Mouse (Mus musculus) embryonic fibroblast, embryonic 13.5 days (primary cell): ENCODE data around the gene Dlg2. TPM values are rescaled to one million over a fixed set of nuclear protein-coding genes. Genes with fewer than 3 reads are reported as not detected.

ENCODE experiments used
- H3K27ac ChIP-seq: 2 replicates; pipeline ENCODE4 v1.5.1; 2012; ENCODE audit warnings: low read length, control low read depth, inconsistent platforms; ENCODE audit not compliant: insufficient read depth
- H3K4me1 ChIP-seq: 2 replicates; pipeline ENCODE4 v1.6.1; 2011; ENCODE audit warnings: low read length; ENCODE audit not compliant: control insufficient read depth, insufficient read depth
- H3K4me3 ChIP-seq: 2 replicates; pipeline ENCODE4 v1.5.1; 2011; ENCODE audit warnings: mild to moderate bottlenecking, control low read depth, low read length; ENCODE audit not compliant: insufficient read depth
- CTCF ChIP-seq: IDR thresholded peaks from 2 replicates; pipeline ENCODE4 v1.5.1; 2011; ENCODE audit warnings: mild to moderate bottlenecking, control low read depth, low read length, moderate library complexity, borderline replicate concordance; ENCODE audit not compliant: insufficient read depth
- POLR2A ChIP-seq: IDR thresholded peaks from 2 replicates; pipeline ENCODE4 v1.6.1; 2011; ENCODE audit warnings: low read depth, mild to moderate bottlenecking, control low read depth, low read length, moderate library complexity
- polyA plus RNA-seq: library from polyadenylated mRNA; stranded (reverse); fragments of >200 nt; gene quantifications from 2 replicates; pipeline ENCODE4 v1.2.4, GENCODE M21; 2011; ENCODE audit warnings: low read depth; ENCODE audit not compliant: missing spikeins, insufficient read length

Dlg2 gene
- polyA plus RNA-seq, 1 experiment = 5.2 TPM

GRCm38 (mm10) chr7:91311177-91311576 is 834.7 kb downstream of the Dlg2 start:
- H3K4me3 ChIP-seq = no peak overlapping the region
- TF ChIP-seq POLR2A (no peak), CTCF (no peak)
- no peak overlapping the region for H3K27ac ChIP-seq
- H3K4me1 ChIP-seq = no peaks in the 10 kb centered on the region

DNA sequence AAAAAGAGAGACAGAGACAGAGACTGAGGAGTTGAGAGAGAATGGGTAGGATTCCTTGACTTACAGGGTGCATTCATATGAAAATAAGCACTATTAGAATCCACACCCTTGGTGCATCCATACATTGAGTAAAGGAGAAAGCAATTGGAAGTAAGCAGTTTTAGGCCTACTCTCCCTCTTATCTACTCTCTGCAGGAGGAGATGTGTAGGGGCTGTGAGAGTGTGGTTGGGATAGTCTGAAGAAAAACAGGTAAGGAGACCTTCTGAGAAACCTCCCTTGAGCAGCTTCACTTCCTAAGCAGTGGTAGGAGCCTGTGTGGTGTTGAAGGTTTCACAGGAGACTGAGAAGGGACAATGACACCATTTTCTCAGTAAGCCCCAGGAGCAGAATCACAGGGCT is 868.6 kb downstream of the Dlg2 start:
- Histone ChIP-seq H3K27ac (no peak overlapping the region), H3K4me1 (no peaks in the 10 kb centered on the region), H3K4me3 (no peak overlapping the region)
- no peak for TF ChIP-seq POLR2A
- no peak for TF ChIP-seq CTCF

- TF ChIP-seq POLR2A = no peak
- Histone ChIP-seq H3K4me1 (no peaks in the 10 kb centered on the region), H3K4me3 (no peak overlapping the region)
Observed at GRCm38 (mm10) chr7:91369821-91370321, 893.4 kb downstream of the Dlg2 start.

DNA sequence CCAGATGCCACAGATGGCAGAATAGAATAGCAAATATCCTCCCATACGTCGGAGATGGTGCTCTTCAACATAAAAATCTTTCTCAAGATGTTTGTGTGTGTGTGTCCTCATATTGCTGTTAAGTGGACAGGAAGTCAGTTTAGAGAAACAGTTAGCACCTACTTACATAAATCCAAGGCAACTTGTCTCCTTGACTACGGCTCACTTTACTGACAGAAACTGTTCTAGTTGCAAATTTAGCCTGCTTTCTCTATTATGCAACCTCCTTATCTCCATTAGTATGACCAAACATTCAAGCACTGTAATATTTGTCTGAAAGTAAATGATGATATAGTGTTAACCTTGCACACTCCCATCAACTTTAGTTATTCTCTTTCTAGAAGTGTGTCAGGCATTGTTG is 905.8 kb downstream of the Dlg2 start:
- no peak overlapping the region for H3K4me3 ChIP-seq
- no peaks in the 10 kb centered on the region for H3K4me1 ChIP-seq
- TF ChIP-seq CTCF = no peak
- no peak overlapping the region for H3K27ac ChIP-seq

More at GRCm38 (mm10) chr7:91369821-91370321, 893.4 kb downstream of the Dlg2 start:
- peak overlapping the region; percentile 50; the same call in 1 of the 2 replicates for H3K27ac ChIP-seq

DNA sequence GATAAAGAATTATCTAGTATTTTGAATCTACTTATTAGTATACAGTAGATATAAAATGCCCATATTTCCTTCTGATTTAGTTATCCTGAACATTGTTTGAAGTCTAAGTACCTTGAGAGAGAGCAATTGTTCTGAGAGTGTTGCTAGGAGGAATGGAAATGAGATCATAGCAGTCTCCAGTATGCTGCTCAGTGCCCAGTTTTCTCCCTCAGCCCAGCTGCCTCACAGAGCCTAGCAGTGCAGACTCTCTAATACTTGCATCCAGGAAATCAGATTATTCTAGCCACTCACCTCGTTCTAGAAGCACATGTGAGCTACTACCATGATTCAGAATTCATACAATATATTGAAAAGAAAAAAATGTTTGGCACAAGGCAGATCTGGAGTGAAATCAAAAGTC is 907.4 kb downstream of the Dlg2 start:
- no peaks in the 10 kb centered on the region for H3K4me1 ChIP-seq
- TF ChIP-seq CTCF (no peak), POLR2A (no peak)
- H3K27ac ChIP-seq = no peak overlapping the region
- H3K4me3 ChIP-seq = no peak overlapping the region

DNA sequence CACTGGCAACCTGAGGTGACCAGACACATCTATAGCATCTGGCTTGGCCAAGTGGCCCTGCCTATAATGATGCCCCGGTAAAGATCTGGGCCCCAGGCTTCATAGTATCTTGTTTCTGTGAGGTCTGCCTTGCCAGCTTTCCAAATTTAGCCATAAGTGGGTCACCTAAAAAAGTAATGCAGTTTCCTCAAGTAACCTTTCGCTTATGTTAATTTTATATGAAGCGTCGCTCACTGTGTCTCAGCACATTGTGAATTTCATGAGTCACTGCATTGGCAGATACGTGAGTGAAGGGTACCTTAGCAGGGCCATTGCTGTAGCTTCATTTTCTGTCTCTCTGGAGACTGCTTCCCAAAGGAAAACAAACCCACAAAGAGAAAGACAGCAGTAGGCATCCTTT is 912.8 kb downstream of the Dlg2 start:
- H3K4me1 ChIP-seq = no peaks in the 10 kb centered on the region
- no peak overlapping the region for H3K27ac ChIP-seq
- no peak overlapping the region for H3K4me3 ChIP-seq
- TF ChIP-seq POLR2A = no peak
- no peak for TF ChIP-seq CTCF

GRCm38 (mm10) chr7:91397827-91398226 is 921.4 kb downstream of the Dlg2 start:
- no peaks in the 10 kb centered on the region for H3K4me1 ChIP-seq
- H3K27ac ChIP-seq = no peak overlapping the region
- TF ChIP-seq CTCF (no peak), POLR2A (no peak)
- H3K4me3 ChIP-seq = no peak overlapping the region

DNA sequence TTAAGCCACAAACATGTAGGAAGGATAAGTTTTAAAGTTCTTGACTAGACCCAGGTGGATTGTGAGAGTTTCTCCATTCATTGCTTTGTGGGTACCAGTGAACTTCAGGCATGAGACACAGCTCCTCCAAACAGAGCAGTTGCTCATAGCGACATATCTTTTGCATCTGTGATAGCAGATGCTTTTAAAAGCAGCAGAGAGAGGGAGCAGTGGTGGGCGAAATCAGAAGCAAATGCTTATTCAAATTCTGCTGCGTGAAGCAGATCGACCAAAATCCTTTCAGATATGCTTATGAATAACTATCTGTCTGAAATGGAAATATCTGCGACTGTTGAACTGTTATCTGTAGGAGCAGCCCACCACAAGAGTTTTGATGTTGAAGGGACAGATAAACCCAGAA is 935.6 kb downstream of the Dlg2 start:
- TF ChIP-seq CTCF = no peak
- no peak for TF ChIP-seq POLR2A

GRCm38 (mm10) chr7:91414150-91414549 is 937.7 kb downstream of the Dlg2 start:
- no peak for TF ChIP-seq POLR2A
- TF ChIP-seq CTCF = no peak
- no peaks in the 10 kb centered on the region for H3K4me1 ChIP-seq
- H3K27ac ChIP-seq = no peak overlapping the region
- no peak overlapping the region for H3K4me3 ChIP-seq

More for the DNA sequence above, 935.6 kb downstream of the Dlg2 start:
- Histone ChIP-seq H3K4me1 (no peaks in the 10 kb centered on the region), H3K27ac (no peak overlapping the region), H3K4me3 (no peak overlapping the region)

GRCm38 (mm10) chr7:91414749-91415148 is 938.3 kb downstream of the Dlg2 start:
- H3K27ac ChIP-seq = no peak overlapping the region
- TF ChIP-seq CTCF (no peak), POLR2A (no peak)

GRCm38 (mm10) chr7:91420215-91420614 is 943.7 kb downstream of the Dlg2 start:
- no peak overlapping the region for H3K4me3 ChIP-seq
- no peaks in the 10 kb centered on the region for H3K4me1 ChIP-seq
- no peak overlapping the region for H3K27ac ChIP-seq
- TF ChIP-seq POLR2A (no peak), CTCF (no peak)

More at GRCm38 (mm10) chr7:91414749-91415148, 938.3 kb downstream of the Dlg2 start:
- H3K4me1 ChIP-seq = no peaks in the 10 kb centered on the region
- no peak overlapping the region for H3K4me3 ChIP-seq

DNA sequence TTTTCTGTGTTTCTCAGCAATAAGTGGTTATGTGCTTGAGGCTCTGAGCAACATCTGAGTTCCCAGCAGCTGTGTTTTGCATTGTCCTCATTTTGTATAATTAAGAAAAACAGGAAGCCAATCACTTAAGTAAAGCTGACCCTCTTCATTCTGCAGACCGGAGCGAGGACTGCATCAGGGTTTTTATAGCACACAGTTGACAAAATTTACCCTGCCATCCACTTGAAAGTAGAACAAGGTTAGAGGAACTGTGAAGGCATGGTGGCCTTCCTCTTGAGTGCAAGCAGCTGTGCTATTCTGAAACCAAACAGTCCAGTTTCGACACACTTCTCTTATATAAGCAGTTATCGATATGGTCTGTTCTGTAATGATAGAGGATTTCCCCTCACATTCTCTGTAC is 947.3 kb downstream of the Dlg2 start:
- no peak overlapping the region for H3K27ac ChIP-seq
- no peak for TF ChIP-seq CTCF
- TF ChIP-seq POLR2A = no peak
- H3K4me3 ChIP-seq = no peak overlapping the region
- no peaks in the 10 kb centered on the region for H3K4me1 ChIP-seq
